Mouse (Mus musculus): ENCODE measurements around the gene Ntan1.
A peak's percentile ranks its signal among the peaks of the same experiment; 100 is the strongest.
"Not testable (repeated sequence)": the region's sequence is repeated elsewhere in the genome, so short reads cannot be mapped to it uniquely, and the experiment has no call there.

Ntan1 gene

DNA sequence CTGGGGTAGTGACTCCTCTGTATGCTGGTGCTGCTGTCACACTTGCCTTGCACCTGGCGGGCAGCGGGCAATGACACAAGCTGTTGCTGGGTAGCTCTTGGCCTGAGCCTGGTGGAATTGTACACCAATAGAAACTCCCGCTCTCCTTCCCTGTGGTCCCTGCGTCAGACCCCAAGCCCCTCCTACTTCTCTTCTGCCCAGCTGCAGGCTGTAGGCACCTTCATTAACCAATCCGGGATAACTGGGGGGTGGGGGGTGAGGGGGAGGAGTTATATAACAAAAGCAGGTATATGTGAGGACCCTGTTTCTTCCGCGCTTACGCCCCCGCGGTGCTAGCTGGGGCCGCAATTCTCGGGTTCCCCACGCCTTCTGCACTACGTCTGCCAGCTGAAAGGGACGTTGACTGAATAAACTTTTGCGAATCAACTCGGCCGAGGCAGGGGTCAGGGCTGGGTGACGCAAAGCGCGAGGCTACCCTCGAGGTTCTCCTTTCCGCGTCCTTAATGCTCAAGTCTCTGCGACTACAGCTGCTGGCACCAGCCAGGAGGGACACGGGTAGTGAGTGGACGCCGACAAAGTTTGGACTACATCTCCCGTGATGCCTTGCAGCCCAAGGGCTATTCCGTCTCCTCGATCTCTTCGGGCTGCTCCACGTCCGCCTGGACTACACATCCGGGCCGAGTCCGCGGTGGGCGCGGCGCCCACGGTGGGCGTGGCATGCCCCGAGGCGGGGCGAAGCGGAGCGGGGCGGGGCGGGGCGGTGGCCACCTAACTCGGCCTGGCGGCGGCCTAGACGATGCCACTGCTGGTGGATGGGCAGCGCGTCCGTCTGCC lies at the start of gene Ntan1:
Gene Ntan1 (plus strand): TSS at position 286 of the 834 bp plus-strand sequence.
- DNase-seq = peak; percentile 94

DNA sequence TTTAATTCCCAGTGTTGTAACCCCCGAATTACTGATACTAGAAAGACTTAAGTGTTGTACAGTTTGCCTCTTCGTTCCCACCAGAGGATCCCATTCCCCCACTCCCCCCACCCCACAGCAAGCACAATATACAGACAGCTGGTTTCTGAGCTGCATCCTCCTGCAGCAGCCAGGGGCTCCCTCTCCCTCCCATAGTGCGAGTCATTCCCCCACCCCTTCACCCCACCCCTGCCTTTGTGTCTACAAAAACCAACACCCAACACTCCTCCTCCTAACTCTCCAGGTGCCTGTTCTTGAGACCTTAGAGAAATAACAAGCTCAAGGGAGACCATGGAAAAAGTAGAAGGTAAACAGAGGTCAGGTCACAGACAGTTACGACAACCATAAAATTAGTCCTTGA lies 47.0 kb upstream of the Ntan1 start:
- not testable (repeated sequence) for DNase-seq

DNA sequence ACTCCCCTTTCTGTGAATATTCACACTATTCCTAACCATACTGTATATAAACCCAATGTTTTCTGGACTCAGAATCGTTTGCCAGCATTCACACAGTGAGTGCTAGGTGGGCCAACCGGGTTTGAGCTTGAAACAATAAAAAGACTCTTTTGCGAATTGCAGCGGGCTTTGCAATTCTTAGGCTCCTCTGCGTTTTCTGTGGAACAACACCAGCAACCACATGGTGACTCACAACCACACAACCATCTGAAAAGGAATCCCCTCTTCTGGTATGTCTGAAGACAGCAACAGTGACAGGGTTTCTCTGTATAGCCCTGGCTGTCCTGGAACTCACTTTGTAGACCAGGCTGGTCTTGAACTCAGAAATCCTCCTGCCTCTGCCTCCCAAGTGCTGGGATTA lies 46.6 kb upstream of the Ntan1 start:
- DNase-seq = not testable (repeated sequence)

DNA sequence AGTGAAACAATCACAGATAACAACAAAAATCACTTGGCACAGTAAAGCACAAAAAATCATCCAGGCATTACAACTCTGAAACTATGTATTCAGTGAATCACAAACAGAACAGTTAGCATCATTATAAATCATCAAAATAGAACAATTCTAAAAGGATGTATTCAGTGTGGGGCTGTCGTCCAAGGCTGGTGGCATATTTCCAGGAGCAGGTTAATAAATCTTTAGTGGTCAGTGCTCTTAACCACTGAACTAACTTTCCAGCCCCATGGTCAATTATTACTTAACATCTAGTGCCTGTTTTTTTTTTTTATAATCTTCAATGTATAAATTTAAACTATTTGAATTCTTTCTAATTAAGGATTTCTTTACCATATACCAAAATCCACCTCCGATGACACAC lies 44.6 kb upstream of the Ntan1 start:
- not testable (repeated sequence) for DNase-seq

DNA sequence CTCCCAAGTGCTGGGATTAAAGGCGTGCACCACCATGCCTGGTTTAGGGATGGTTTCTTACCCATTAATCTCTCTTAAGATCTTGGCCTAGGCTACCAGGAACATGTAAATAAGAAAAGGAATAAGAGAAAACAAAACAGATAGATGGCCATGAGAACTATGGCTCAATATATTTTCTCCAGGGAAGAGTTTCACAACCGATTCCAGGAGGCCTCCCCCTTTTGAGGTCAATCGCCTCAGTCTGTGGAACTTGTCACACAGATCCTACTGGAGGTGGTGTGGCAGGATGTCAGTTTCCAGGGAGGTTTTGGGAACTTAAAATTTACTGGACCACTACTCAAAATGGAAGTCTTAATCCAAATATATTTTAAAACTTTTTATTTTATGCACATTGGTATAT lies 44.0 kb upstream of the Ntan1 start:
- not testable (repeated sequence) for DNase-seq

DNA sequence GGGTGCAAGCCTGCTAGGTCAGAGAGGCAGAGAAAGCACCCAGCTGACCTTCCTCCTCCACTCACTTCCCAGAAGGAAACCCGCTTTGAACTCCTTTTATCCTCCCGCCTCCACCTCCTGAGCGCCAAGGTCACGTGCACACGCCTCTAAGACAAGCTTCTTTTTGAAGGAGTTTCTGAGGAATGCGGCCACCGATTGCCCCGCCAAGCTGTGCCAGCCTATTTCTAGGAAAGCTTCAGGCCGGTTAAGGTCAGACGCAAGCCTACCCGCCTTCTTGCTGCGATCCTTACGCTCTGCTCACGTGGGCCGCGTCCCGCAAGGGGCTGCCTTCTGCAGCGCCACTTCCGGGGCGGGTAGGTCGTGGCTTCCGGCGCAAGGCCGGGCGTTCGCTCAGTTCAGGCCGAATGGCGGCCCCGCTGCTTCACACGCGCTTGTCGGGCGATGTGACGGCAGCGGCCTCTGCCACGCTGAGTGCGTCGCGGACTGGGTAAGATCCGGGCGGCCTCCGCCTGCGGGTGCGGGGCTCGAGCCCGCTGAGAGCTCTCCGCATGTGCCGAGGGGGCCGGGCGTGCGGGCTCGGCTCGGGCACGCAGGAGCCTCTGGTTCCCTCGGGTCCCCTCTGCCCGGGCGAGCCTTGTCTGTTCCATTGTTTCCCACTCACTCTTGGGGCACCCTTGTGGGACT lies 38.1 kb upstream of the Ntan1 start, which contains the start of gene Rrn3:
Gene Rrn3 (plus strand): TSS at position 356 of the 684 bp plus-strand sequence.
- peak; percentile 83 for DNase-seq

DNA sequence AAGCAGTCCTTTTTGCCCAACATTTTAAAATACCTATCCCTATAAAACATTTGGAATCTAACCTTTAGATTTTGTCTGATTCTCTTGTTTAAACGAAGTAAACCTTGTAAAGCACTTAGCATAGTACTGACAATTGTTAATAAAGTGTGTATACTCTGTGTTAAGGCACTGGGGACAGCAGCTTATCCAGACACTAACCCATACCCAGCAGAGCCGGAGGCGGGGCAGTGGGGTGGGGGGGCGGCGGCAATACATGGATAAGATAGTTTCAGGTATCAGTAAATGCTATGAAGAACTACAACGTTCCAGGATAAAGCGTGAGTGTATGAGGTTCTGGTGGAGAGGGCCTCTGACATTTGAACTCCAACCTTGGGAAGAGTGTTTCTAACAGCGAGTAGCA lies 37.4 kb upstream of the Ntan1 start:
- DNase-seq = peak; percentile 8

DNA sequence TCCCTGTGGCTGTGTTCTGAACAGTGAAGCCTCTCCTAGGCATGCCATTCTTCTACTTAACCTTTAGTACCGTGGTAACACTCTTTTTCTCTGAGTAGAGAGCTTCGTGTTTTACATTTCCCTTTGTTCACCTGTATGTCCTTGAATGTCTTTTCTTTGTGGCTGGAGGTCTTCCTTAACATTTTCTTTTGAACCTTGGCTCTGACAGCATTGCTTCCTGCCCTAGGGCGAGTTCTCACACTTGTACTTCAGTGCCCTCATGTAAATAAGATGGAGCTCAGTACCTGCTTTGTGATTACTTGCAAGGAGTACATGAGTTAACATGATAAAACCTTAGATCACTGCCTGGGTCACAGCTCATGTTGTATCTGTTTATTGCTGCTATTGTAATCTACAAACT lies 32.7 kb upstream of the Ntan1 start:
- no peak for DNase-seq

DNA sequence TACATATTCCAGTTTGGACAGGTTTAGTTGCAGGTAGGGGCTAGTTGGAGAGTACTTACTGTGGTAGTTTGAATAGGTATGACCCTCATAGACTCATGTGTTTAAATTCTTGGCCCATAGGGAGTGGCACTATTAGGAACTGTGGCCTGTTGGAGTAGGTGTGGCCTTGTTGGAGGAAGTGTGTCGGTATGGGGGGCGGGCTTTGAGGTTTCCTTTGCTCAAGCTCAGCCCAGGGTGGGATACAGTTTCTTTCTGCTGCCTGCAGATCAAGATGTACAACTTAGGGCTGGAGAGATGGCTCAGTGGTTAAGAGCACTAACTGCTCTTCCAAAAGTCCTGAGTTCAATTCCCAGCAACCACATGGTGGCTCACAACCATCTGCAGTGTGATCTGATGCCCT lies 25.2 kb upstream of the Ntan1 start:
- DNase-seq = not testable (repeated sequence)

DNA sequence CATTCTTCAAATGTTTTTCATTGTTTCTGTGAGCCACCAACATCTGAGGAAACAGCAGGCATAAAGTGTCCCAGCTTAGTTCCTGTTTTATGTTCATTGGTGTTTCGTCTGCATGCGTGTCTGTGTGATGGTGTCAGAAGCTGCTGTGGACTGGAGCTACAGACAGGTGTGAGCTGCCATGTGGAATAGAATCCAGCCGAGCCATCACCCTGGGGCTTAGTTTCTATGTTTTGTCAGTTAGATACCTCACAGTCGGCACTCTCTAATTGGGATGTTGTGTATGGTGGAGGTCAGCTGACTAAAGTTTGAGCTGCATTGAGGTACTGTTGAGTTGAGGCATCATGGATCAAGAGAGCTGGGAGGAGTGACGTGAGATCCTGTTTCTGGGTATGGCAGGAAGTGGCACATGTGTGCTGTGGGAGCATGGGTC lies 21.9 kb upstream of the Ntan1 start:
- no peak for DNase-seq

DNA sequence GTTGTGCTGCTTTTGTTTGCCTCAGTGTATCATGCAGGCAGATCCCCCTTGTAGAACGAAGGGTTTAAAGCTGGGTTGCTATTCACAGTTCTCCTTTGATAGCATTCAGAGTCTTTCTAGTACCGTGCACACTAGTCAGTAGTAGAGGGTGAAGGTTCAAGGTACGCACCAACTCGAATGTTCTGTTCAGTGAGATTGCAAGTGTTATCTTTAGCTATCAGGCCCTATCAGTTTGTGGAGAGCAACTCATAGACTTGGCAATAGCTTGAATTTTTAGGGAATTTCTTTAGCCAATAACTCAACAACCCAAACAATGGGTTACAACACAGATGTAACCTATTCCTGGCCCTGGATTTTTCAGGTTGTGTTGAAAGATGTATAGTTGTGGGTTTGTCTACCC lies 17.4 kb upstream of the Ntan1 start:
- no peak for DNase-seq

DNA sequence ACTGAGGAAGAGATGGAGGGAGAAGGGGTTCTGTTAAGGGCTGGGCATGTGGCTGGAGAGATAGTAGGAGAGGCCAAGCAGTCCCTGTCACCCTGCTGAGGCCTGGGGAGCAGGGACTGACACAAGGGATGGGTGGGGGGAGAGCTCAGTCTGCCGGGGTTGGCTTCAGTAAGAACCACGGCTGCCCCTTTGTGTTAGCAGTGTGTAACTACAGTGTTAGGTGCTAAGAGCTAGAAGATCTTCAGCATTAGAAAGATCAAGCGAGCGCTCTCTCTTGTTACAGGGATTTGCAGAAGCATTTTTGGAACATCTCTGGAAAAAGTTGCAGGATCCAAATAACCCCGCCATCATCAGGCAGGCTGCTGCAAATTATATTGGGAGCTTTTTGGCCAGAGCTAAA lies 14.0 kb upstream of the Ntan1 start:
- no peak for DNase-seq

DNA sequence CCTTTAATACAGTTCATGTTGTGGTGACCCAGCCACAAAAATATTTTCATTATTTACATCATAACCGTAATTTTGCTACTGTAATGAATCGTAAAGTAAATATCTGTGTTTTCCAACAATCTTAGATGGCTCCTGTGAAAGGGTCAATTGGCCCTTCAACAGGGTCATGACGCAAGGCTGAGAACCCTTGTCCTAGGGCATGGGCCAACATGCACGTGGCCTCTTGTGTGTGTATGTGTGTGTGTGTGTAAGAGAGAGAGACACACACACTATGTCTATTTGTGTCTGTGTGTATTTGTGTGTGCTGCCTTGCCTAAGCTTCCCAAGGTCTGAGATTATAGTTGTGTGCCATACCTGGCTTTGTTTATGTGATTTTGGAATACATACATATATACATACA lies 11.0 kb upstream of the Ntan1 start:
- DNase-seq = no peak

DNA sequence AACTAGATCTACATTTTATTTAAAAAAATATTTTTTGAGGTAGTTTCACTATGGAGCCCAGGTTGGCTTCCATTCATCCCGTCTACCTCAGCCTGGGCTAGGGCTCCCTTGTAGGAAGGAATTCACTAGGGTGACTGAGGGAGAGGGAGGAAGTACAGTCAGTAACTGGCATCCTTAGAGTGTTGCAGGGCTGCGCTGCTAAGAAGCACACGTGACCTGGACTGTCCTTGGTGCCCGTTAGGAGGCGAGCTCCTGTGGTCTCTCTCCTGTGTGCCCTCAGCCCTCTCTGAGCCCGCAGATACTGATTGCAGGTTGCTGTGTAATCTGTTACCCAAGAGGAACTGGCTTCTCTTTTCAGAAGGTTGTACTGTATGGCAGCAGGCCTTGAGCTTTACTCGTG lies 10.2 kb upstream of the Ntan1 start:
- no peak for DNase-seq

DNA sequence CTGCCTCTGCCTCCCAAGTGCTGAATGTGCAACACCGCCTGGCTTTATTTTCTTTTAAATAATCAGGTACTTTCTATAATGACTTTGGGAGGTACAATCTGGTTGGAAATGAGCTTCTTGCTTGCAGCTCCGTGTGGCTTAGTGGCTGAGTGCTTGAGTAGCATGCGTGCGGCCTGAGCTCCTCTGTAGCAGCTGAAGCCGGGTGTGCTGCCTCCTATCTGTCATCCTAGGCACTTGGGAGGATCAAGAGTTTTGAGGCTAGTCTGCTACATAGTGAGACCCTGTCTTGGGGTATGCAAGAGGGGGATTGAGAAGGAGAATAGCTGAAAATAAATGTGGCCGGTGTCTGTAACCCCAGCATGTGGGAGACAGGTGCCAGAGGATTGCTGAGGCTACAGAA lies 6.5 kb upstream of the Ntan1 start:
- DNase-seq = no peak

DNA sequence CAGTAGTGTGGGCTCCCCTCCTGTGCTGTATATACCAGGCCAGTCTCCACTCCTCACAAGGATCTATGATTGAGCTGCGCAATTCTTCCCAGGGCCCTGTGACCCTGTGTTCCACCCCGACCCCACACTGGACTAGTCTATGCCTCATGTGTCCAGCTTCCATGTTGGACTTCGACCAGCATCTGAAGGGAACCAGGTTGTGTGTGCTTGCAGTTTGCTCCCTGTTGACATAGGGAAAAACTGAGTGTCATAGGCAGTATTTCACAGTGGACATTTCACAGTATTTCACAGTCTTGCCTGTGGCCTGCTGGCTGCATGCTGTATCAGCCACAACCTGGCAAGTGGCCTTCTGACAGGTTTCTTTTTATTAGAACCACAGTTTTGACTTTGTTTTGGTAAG lies 5.4 kb upstream of the Ntan1 start:
- DNase-seq = no peak

DNA sequence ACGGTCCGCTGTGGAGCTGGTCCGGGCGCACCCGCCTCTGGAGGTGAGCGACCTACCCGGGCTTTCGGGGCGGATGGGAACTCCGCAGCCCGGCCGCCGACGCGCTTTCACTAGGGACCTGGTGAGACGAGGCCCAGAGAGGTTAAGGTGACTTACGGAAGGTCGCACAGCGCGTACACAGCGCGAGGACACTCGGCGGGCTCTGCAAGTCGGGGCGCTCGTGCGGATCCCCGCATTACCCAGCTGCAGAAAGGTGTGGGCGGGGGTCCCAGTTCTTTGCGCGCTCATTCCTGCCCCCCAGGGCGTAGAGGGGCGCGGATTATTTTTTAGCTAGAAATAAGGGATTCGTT lies 724 bp downstream of the Ntan1 start:
- DNase-seq = no peak

DNA sequence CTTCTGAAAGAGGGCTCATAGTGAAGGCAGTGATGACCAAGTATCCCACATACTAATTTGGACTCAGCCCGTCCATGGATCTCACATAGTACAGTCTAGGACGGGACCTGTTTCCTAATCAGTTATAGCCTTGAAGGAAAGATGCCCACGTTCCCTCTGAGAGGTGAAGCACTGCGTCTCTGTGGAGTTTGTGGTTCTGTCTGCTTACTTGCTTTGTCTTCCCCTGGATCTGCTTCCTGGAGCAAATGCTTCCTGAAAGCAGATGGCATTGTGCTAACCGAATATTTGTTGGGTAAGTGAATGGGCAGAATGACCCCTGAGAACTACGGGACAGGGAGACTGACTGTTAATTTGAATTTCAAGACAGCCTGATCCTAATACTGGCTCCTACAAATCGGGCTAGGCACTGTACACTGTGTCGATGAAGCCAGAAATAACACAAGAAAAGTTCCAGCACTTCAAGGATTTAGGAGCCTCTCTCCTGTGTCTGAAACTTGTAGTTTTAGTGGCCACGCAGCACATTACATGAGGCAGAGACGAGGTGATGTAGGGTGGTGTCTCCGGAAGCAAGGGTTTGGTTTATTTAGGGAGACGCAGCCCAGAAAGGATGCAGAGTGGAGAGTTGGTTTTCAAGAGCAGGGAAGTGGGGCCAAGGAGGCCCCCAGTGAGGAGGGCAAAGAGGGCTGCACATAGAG lies 1.3 kb downstream of the Ntan1 start:
- no peak for DNase-seq

DNA sequence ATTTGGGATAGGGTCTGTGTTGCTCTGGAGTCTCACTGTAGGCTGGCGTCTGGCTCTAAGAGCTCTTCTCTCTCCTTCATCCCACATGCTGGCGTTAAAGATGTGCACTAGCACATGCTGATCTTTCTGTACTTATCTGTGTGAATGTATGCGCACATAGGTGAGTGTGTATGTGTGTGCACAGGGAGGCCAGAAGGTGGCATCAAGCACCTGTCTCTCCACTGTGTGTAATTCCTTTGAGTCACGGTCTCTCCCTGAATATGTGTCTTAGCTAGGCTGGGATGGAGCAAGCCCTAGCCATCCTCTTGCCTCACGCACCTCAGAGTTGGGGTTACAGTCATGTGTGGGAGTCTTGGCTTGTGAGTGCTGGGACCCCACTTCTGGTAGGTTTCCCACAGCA lies 2.1 kb downstream of the Ntan1 start:
- DNase-seq = no peak

DNA sequence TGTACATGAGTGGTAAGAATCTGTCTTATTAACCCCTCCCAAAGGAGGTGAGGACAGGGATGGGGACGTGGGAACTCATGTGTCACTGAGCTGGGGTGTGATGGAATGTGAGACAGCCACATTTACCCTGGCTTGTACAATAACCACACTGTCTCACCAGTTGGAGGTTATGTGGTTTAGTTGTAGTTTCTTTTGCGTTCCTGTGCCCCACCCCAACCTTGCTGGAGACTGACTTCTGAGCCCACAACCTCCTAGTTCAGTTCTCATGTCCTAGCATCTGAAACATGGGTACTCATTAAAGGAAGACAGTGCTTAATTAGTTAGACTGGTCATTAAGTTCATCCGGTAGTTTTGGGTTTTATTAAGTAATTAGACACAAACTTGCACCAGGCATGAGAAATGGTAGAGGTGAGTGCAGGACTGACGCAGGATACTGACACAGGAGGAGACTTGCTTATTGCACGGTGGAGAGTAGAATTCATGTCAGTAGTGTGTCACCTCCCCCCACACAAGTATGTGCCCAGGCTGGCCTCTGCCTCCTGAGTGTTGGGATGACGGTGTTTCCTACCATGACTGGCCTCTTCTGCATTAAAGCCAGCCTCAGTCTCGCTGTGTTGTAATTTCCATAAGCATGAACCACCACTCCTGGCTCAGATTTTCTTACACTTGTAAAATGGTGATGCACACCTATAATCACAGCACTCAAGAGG lies 7.3 kb downstream of the Ntan1 start:
- no peak for DNase-seq

DNA sequence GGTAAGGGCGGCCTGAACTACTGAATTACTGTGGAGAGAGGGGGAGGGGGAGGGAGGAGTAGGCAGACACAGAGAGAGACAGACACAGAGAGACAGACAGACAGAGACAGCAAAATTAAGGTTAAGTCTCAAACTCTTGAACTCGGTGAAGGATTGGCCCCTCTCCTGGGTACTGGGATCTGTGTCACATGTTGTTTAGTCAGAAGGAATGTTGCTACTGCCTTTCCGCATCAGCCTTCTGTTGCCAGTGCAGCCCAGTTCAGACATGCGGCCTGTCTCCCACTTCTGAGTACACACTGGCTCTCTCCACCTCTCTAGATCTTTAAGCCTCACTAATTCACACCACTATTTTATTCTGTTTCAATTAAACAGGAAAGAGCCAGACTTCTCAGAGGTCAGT lies 7.9 kb downstream of the Ntan1 start:
- no peak for DNase-seq

DNA sequence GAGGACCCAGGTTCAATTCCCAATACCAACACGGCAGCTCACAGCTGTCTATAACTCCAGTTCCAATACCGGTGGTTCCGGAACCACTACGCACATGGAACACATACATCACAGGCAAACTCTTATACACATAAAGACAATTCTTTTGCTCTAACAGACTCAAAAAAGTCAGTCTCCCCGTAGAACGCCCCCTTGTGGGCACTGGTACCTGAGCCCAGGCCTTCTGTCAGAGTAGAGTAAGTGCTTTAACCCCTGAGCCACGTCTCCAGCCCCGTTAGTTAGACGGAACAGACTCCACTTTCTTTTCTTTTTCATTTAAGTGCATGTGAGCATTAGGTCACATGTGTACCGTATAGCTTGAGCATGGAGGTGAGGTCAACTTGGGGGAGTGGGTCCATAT lies 11.8 kb downstream of the Ntan1 start:
- no peak for DNase-seq

DNA sequence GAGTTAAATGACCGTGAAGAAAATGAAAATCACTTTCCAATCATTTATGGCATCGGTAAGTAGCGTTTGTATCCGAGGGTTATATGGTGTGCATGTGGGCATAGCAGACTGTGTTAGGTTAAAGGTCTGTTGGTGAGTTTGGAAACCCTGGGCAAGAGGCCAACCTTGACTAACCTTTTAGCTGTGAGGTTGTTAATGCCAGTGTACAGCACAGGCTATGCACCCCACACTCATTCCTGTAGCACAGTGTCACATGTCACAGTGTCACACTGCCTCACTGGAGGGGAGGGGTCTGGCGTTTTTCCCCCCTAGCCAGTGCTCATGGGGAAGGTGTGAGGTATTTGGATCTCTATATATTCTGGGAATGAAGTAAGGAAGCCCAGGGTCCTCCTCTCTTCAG lies 13.0 kb downstream of the Ntan1 start:
- no peak for DNase-seq

Measured in right cerebral cortex, postnatal 4 days (tissue).